Mouse (Mus musculus) cerebellum, adult 2 months (tissue): ENCODE measurements at regions not wholly inside any gene's neighbourhood (a gene's known extent, or its start where the extent isn't known, plus 50 kb on each side); places are given as distances from the start of the nearest gene placed in this dataset.

Experiments used
- CTCF ChIP-seq: fragments of 200-500 bp; IDR thresholded peaks from 2 replicates; pipeline ENCODE4 v1.5.1; 2011; ENCODE audit warnings: low read depth, mild to moderate bottlenecking, control low read depth, low read length, moderate library complexity, borderline replicate concordance; ENCODE audit not compliant: insufficient read depth
- POLR2A ChIP-seq: fragments of 200-500 bp; IDR thresholded peaks from 2 replicates; pipeline ENCODE4 v1.6.1; 2011; ENCODE audit warnings: low read length, control low read depth, borderline replicate concordance; ENCODE audit not compliant: insufficient read depth

- no peak for TF ChIP-seq CTCF
- no peak for TF ChIP-seq POLR2A
These were observed 927.2 kb downstream of the Rps29 start for GRCm38 (mm10) chr12:68231803-68232202.
